Mouse (Mus musculus) sigmoid colon, adult 10 weeks (tissue): Measurements from ENCODE around the gene Ddr1. TPM values are rescaled to one million over a fixed set of nuclear protein-coding genes. Genes with fewer than 3 reads are reported as not detected.

Experiments used
- polyA plus RNA-seq: library from polyadenylated mRNA; stranded (reverse); fragments of 350-450 nt; fragmentation: Illumina TruSeq; extraction: RNeasy Lipid Tissue Mini Kit (QIAGEN cat#74804); gene quantifications from one replicate; pipeline ENCODE4 v1.2.3, GENCODE M21; 2014; ENCODE audit warnings: low read depth, low replicate concordance

Gene Ddr1
- 7.5 TPM for polyA plus RNA-seq

GRCm38 (mm10) chr17:35704621-35705464 lies at the start of gene Ddr1:
Ddr1 (minus strand) TSS chr17:35704621.

GRCm38 (mm10) chr17:35673416-35674035 lies 30.9 kb downstream of the Ddr1 start, which contains the start of gene Gtf2h4:
Gtf2h4 (minus strand) TSS chr17:35673739.

GRCm38 (mm10) chr17:35667334-35668065 lies 36.9 kb downstream of the Ddr1 start, which contains the start of gene Vars2:
Vars2 (minus strand) TSS chr17:35667592.

GRCm38 (mm10) chr17:35643609-35644236 lies 60.7 kb downstream of the Ddr1 start, which contains the start of gene Mucl3:
Mucl3 (minus strand) TSS chr17:35643695.

Other genes starting within 250 kb of the Ddr1 start
- 3.2 TPM for gene H2-Q10, start 234.5 kb downstream of the Ddr1 start, polyA plus RNA-seq
- not detected for gene Pou5f1, start 198.6 kb downstream of the Ddr1 start, polyA plus RNA-seq
- 2.7 TPM for gene Tcf19, start 187.8 kb downstream of the Ddr1 start, polyA plus RNA-seq
- gene Cchcr1, start 187.5 kb downstream of the Ddr1 start, polyA plus RNA-seq: 4.6 TPM
- not detected for gene Psors1c2, start 171.4 kb downstream of the Ddr1 start, polyA plus RNA-seq
- gene Cdsn, start 152.5 kb downstream of the Ddr1 start, polyA plus RNA-seq: not detected
- not detected for gene 2300002M23Rik, start 137.2 kb downstream of the Ddr1 start, polyA plus RNA-seq
- not detected for gene Sfta2, start 103.1 kb downstream of the Ddr1 start, polyA plus RNA-seq
- gene Gm9573, start 78.0 kb downstream of the Ddr1 start, polyA plus RNA-seq: not detected
- not detected for gene Mucl3, start 60.9 kb downstream of the Ddr1 start, polyA plus RNA-seq
- gene Vars2, start 37.0 kb downstream of the Ddr1 start, polyA plus RNA-seq: 0.28 TPM
- gene Gtf2h4, start 30.9 kb downstream of the Ddr1 start, polyA plus RNA-seq: 2.5 TPM
- gene Ier3, start 117.1 kb upstream of the Ddr1 start, polyA plus RNA-seq: 3.5 TPM
- gene Flot1, start 118.6 kb upstream of the Ddr1 start, polyA plus RNA-seq: 8.4 TPM
- 32.5 TPM for gene Tubb5, start 133.7 kb upstream of the Ddr1 start, polyA plus RNA-seq
- 12.7 TPM for gene Mdc1, start 136.9 kb upstream of the Ddr1 start, polyA plus RNA-seq
- gene Nrm, start 156.7 kb upstream of the Ddr1 start, polyA plus RNA-seq: 3.1 TPM
- gene Ppp1r18, start 161.0 kb upstream of the Ddr1 start, polyA plus RNA-seq: 1.8 TPM
- 32.7 TPM for gene Dhx16, start 175.2 kb upstream of the Ddr1 start, polyA plus RNA-seq
- 25.9 TPM for gene 2310061I04Rik, start 192.8 kb upstream of the Ddr1 start, polyA plus RNA-seq
- 14.4 TPM for gene Atat1, start 205.5 kb upstream of the Ddr1 start, polyA plus RNA-seq
- 11.0 TPM for gene Mrps18b, start 211.8 kb upstream of the Ddr1 start, polyA plus RNA-seq
- gene Ppp1r10, start 211.8 kb upstream of the Ddr1 start, polyA plus RNA-seq: 49.3 TPM